Mouse (Mus musculus) forebrain, embryonic 13.5 days (tissue): ENCODE measurements around the gene Olfr518. TPM values are rescaled to one million over a fixed set of nuclear protein-coding genes. Genes with fewer than 3 reads are reported as not detected.

ENCODE experiments used
- ATAC-seq: fragments of 200-750 bp; cut with Nextera tagmentation; 2 replicates; pipeline ENCODE4 v1.8.0; 2017
- H3K27ac ChIP-seq: fragments of 300-500 bp; sonication (generic); 2 replicates; pipeline ENCODE4 v1.5.1; 2015; ENCODE audit warnings: inconsistent platforms, mild to moderate bottlenecking, moderate library complexity
- H3K27me3 ChIP-seq: fragments of 300-500 bp; sonication (generic); 2 replicates; pipeline ENCODE4 v1.6.1; 2015; ENCODE audit warnings: mild to moderate bottlenecking, inconsistent platforms
- H3K36me3 ChIP-seq: fragments of 300-500 bp; sonication (generic); 2 replicates; pipeline ENCODE4 v1.6.1; 2015; ENCODE audit warnings: mild to moderate bottlenecking, inconsistent platforms; ENCODE audit not compliant: poor library complexity, severe bottlenecking
- H3K4me1 ChIP-seq: fragments of 300-500 bp; sonication (generic); 2 replicates; pipeline ENCODE4 v1.6.1; 2015; ENCODE audit warnings: inconsistent platforms
- H3K4me2 ChIP-seq: fragments of 300-500 bp; sonication (generic); 2 replicates; pipeline ENCODE4 v1.6.1; 2015; ENCODE audit warnings: inconsistent platforms, mild to moderate bottlenecking, moderate library complexity
- H3K4me3 ChIP-seq: fragments of 300-500 bp; sonication (generic); 2 replicates; pipeline ENCODE4 v1.5.1; 2015; ENCODE audit warnings: mild to moderate bottlenecking, inconsistent platforms
- H3K9ac ChIP-seq: fragments of 300-500 bp; sonication (generic); 2 replicates; pipeline ENCODE4 v1.6.1; 2015; ENCODE audit warnings: mild to moderate bottlenecking, inconsistent platforms
- H3K9me3 ChIP-seq: fragments of 300-500 bp; sonication (generic); replicated peaks from 2 replicates; pipeline ENCODE4 v1.6.1; 2016; ENCODE audit warnings: inconsistent platforms
- WGBS: fragments of 180-500 bp; shearing (Covaris S2); methylation state at CpG from one replicate; pipeline ENCODE4 v1.1.7; 2015; 5-methylcytosine and 5-hydroxymethylcytosine counted together
- polyA plus RNA-seq: library from polyadenylated mRNA; unstranded; fragments of >200 nt; fragmentation: Nextera tagmentation; extraction: Ambion mirVana; gene quantifications from 2 replicates; pipeline ENCODE4 v1.2.1, GENCODE M21; 2015

Olfr518 gene
- not detected in 2 replicates for polyA plus RNA-seq

- Histone ChIP-seq H3K27ac (no peak within 1 kb of the TSS), H3K9ac (no peak within 1 kb of the TSS), H3K4me3 (no peak within 1 kb of the TSS), H3K27me3 (no peaks in the 10 kb centered on the region), H3K9me3 (no peaks in the 10 kb centered on the region), H3K4me2 (no peak within 1 kb of the TSS), H3K4me1 (no peaks in the 10 kb centered on the region), H3K36me3 (no peaks in the 10 kb centered on the region)
- WGBS = 82% methylated on average over 4 of the region's 4 CpGs
- no peak for ATAC-seq
Measured at GRCm38 (mm10) chr7:108884906-108885305, at the start of gene Olfr518. Gene Olfr518 (minus strand): TSS chr7:108885006.

GRCm38 (mm10) chr7:108933794-108934731 lies 49.3 kb upstream of the Olfr518 start, which contains the start of gene Eif3f:
Gene Eif3f (plus strand): TSS chr7:108934417.
- Histone ChIP-seq H3K27me3 (no peaks in the 10 kb centered on the region), H3K36me3 (peaks cover 25% of the 10 kb centered on the region), H3K9me3 (no peaks in the 10 kb centered on the region), H3K4me1 (peaks cover 20% of the 10 kb centered on the region), H3K27ac (peak within 1 kb of the TSS; percentile 77), H3K4me2 (peak within 1 kb of the TSS; percentile 92), H3K9ac (peak within 1 kb of the TSS; percentile 94), H3K4me3 (peak within 1 kb of the TSS; percentile 99)
- WGBS = 2% methylated on average over 50 of the region's 50 CpGs
- peak; percentile 99 for ATAC-seq

- no peak within 1 kb of the TSS for H3K9ac ChIP-seq
- 86% methylated on average over 6 of the region's 6 CpGs for WGBS
- no peak within 1 kb of the TSS for H3K27ac ChIP-seq
- no peaks in the 10 kb centered on the region for H3K27me3 ChIP-seq
- no peak for ATAC-seq
- H3K4me2 ChIP-seq = no peak within 1 kb of the TSS
- no peaks in the 10 kb centered on the region for H3K36me3 ChIP-seq
- H3K4me1 ChIP-seq = peaks cover 1% of the 10 kb centered on the region
- no peaks in the 10 kb centered on the region for H3K9me3 ChIP-seq
- H3K4me3 ChIP-seq = no peak within 1 kb of the TSS
Measured at GRCm38 (mm10) chr7:108929726-108930393, 45.1 kb upstream of the Olfr518 start, which contains the start of gene Nlrp10. Gene Nlrp10 (minus strand): TSS chr7:108930178.

GRCm38 (mm10) chr7:108928280-108929188 lies 43.7 kb upstream of the Olfr518 start:
- WGBS = 82% methylated on average over 11 of the region's 11 CpGs
- no peak overlapping the region for H3K4me2 ChIP-seq
- no peaks in the 10 kb centered on the region for H3K4me1 ChIP-seq
- no peak for ATAC-seq
- no peak overlapping the region for H3K9ac ChIP-seq
- H3K27me3 ChIP-seq = no peaks in the 10 kb centered on the region
- no peaks in the 10 kb centered on the region for H3K9me3 ChIP-seq
- no peak overlapping the region for H3K4me3 ChIP-seq
- H3K36me3 ChIP-seq = no peaks in the 10 kb centered on the region
- no peak overlapping the region for H3K27ac ChIP-seq

GRCm38 (mm10) chr7:108927043-108927442 lies 42.2 kb upstream of the Olfr518 start:
- no peaks in the 10 kb centered on the region for H3K9me3 ChIP-seq
- 68% methylated on average over 4 of the region's 4 CpGs for WGBS
- H3K9ac ChIP-seq = no peak overlapping the region
- no peak overlapping the region for H3K27ac ChIP-seq
- no peak for ATAC-seq
- H3K4me1 ChIP-seq = no peaks in the 10 kb centered on the region
- H3K36me3 ChIP-seq = no peaks in the 10 kb centered on the region
- H3K27me3 ChIP-seq = no peaks in the 10 kb centered on the region
- no peak overlapping the region for H3K4me3 ChIP-seq
- no peak overlapping the region for H3K4me2 ChIP-seq

GRCm38 (mm10) chr7:108903969-108904368 lies 19.2 kb upstream of the Olfr518 start:
- ATAC-seq = no peak
- 91% methylated on average over 2 of the region's 2 CpGs for WGBS
- no peaks in the 10 kb centered on the region for H3K36me3 ChIP-seq

GRCm38 (mm10) chr7:108894320-108894719 lies 9.5 kb upstream of the Olfr518 start, which contains the start of gene Olfr519:
Gene Olfr519 (minus strand): TSS chr7:108894420.
- no peak for ATAC-seq
- Histone ChIP-seq H3K4me3 (no peak within 1 kb of the TSS), H3K4me1 (no peaks in the 10 kb centered on the region), H3K27ac (no peak within 1 kb of the TSS), H3K9ac (no peak within 1 kb of the TSS), H3K36me3 (no peaks in the 10 kb centered on the region), H3K4me2 (no peak within 1 kb of the TSS), H3K9me3 (no peaks in the 10 kb centered on the region), H3K27me3 (no peaks in the 10 kb centered on the region)
- WGBS = 90% methylated on average over 5 of the region's 5 CpGs

More at GRCm38 (mm10) chr7:108903969-108904368, 19.2 kb upstream of the Olfr518 start:
- no peaks in the 10 kb centered on the region for H3K4me1 ChIP-seq
- no peak overlapping the region for H3K9ac ChIP-seq
- H3K4me3 ChIP-seq = no peak overlapping the region
- H3K27ac ChIP-seq = no peak overlapping the region
- H3K9me3 ChIP-seq = no peaks in the 10 kb centered on the region
- H3K4me2 ChIP-seq = no peak overlapping the region
- H3K27me3 ChIP-seq = no peaks in the 10 kb centered on the region

- no peak for ATAC-seq
- H3K9ac ChIP-seq = no peak within 1 kb of the TSS
- H3K9me3 ChIP-seq = no peaks in the 10 kb centered on the region
- no peak within 1 kb of the TSS for H3K27ac ChIP-seq
- no peak within 1 kb of the TSS for H3K4me3 ChIP-seq
- no peaks in the 10 kb centered on the region for H3K4me1 ChIP-seq
- 66% methylated on average over 2 of the region's 2 CpGs for WGBS
- no peak within 1 kb of the TSS for H3K4me2 ChIP-seq
- no peaks in the 10 kb centered on the region for H3K36me3 ChIP-seq
- no peaks in the 10 kb centered on the region for H3K27me3 ChIP-seq
Measured at GRCm38 (mm10) chr7:108872279-108872678, 12.5 kb downstream of the Olfr518 start, which contains the start of gene Olfr517. Gene Olfr517 (minus strand): TSS chr7:108872379.

- Histone ChIP-seq H3K9ac (no peak within 1 kb of the TSS), H3K27me3 (no peaks in the 10 kb centered on the region), H3K9me3 (no peaks in the 10 kb centered on the region), H3K4me1 (no peaks in the 10 kb centered on the region), H3K4me3 (no peak within 1 kb of the TSS), H3K27ac (no peak within 1 kb of the TSS), H3K36me3 (no peaks in the 10 kb centered on the region), H3K4me2 (no peak within 1 kb of the TSS)
- ATAC-seq = no peak
- 89% methylated on average over 2 of the region's 2 CpGs for WGBS
Measured at GRCm38 (mm10) chr7:108850429-108850828, 34.4 kb downstream of the Olfr518 start, which contains the start of gene Olfr516. Gene Olfr516 (minus strand): TSS chr7:108850529.
